Mouse (Mus musculus) ES-Bruce4 (cell line): ENCODE measurements around the gene Hdgf.

Experiments used
- CTCF ChIP-seq: IDR thresholded peaks from one replicate; pipeline ENCODE4 v1.8.1; 2011; ENCODE audit warnings: low read depth, low read length
- POLR2A ChIP-seq: IDR thresholded peaks from one replicate; pipeline ENCODE4 v1.8.1; 2011; ENCODE audit warnings: low read length; ENCODE audit not compliant: insufficient read depth

GRCm38 (mm10) chr3:87859813-87860212, 46.3 kb upstream of the Hdgf start:
- TF ChIP-seq CTCF (peak; percentile 61), POLR2A (no peak)
